Mouse (Mus musculus) Patski (cell line): ENCODE measurements around the gene Tbc1d9b. TPM values are rescaled to one million over a fixed set of nuclear protein-coding genes. Genes with fewer than 3 reads are reported as not detected.

Source experiments
- ATAC-seq: fragments of 100-300 bp; one replicate; pipeline ENCODE4 v1.8.0; 2021
- CTCF ChIA-PET: fragments of 350-600 bp; sonication (Branson Sonifier 250); formaldehyde crosslinking; loops from one replicate; lab custom pipeline; 2022; ENCODE audit warnings: inconsistent platforms; lab: Charles Lee
- POLR2A ChIA-PET: fragments of 350-600 bp; sonication (Branson Sonifier 250); formaldehyde crosslinking; loops from one replicate; lab custom pipeline; 2022; ENCODE audit warnings: antibody characterized with exemption, inconsistent platforms; lab: Charles Lee
- DNase-seq: peaks from one replicate; pipeline ENCODE4 v3.0.0-alpha.2; 2011; ENCODE audit warnings: low read depth, low spot score
- H3K27me3 ChIP-seq: fragments of 371-371 bp; one replicate; pipeline ENCODE4 v1.5.1; 2021
- CTCF ChIP-seq: fragments of 100-300 bp; IDR thresholded peaks from one replicate; pipeline ENCODE4 v1.5.1; 2021
- in situ Hi-C: fragments of 300-500 bp; cut with MboI; formaldehyde crosslinking; loops from 3 replicates; pipeline ENCODE4 v1.11.1; 2018; ENCODE audit warnings: low pct_unique_long_range_greater_than_20kb, mixed read lengths
- polyA plus RNA-seq: library from polyadenylated mRNA; unstranded; gene quantifications from one replicate; pipeline ENCODE4 v1.2.3, GENCODE M21; 2021

The Tbc1d9b gene
- polyA plus RNA-seq, 1 experiment from 2014 or later: 90.9 TPM

GRCm38 (mm10) chr11:50203302-50203827 is 72.2 kb downstream of the Tbc1d9b start:
- ChIA-PET POLR2A (interaction anchor here (1.4 kb wide), 1 partner anchor 22 kb away, joined by 3 read pairs; no protein-coding TSS in a partner anchor), CTCF (interaction anchor here (1.2 kb wide), 1 partner anchor 42 kb away, joined by 3 read pairs; no protein-coding TSS in a partner anchor)
- no peak for TF ChIP-seq CTCF
- DNase-seq (no peak), ATAC-seq (no peak)
- H3K27me3 ChIP-seq: no peaks in the 10 kb centered on the region
- in situ Hi-C loops: no loop called here

DNA sequence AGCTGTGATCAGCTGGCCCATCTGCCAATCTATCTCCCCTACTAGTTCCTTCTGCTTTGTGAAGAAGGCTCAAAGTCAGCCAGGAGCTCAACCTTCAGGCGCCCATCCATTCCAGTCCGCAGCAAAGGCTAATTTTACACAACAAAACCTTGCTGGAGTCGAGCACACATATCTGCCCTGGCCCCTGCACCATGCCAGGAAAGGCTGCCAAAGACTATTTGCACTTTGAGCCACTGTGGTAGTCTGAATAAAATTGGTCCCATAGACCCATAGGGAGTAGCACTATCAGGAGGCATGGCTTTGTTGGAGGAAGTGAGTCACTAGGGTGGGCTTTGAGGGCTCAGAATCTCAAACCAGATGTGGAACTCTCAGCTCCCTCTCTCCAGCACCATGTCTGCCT is 74.2 kb downstream of the Tbc1d9b start:
- ATAC-seq (no peak), DNase-seq (no peak)
- in situ Hi-C loops: no loop called here
- ChIA-PET CTCF (interaction anchor here (1.3 kb wide), 1 partner anchor 17 kb away, joined by 3 read pairs; no protein-coding TSS in a partner anchor), POLR2A (interaction anchor here (1.2 to 2.1 kb wide), 2 partner anchors 18 to 43 kb away, joined by 3 to 5 read pairs; no protein-coding TSS in a partner anchor)
- no peak for TF ChIP-seq CTCF
- no peaks in the 10 kb centered on the region for H3K27me3 ChIP-seq

DNA sequence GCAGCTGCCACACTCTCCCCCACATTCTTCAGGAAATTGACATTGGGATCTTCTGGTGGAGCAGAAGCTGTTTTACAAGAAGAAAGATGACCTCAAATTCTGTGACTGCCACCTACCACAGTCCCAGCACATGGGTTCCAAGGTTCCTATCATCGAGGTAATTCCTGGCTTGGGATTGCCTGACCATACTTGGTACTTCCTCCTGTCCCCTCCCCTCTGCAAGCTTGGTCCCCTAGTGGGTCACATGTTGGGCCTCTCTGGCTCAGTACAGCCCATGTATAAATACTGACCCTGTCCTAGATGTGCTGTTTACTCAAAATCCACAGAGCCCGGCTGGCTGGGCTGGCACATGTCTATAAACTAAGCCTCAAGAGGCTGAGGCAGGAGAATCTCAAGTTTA is 74.8 kb downstream of the Tbc1d9b start:
- ATAC-seq: no peak
- POLR2A ChIA-PET: interaction anchor here (1.2 to 2.1 kb wide), 2 partner anchors 17 to 43 kb away, joined by 3 to 5 read pairs; no protein-coding TSS in a partner anchor
- CTCF ChIA-PET: interaction anchor here (1.3 kb wide), 1 partner anchor 18 kb away, joined by 3 read pairs; no protein-coding TSS in a partner anchor
- in situ Hi-C loops: no loop called here
- no peak for TF ChIP-seq CTCF
- no peak for DNase-seq
- no peaks in the 10 kb centered on the region for H3K27me3 ChIP-seq

- H3K27me3 ChIP-seq: no peaks in the 10 kb centered on the region
- CTCF ChIA-PET: interaction anchor here (1.6 to 2.8 kb wide), 2 partner anchors 17 to 20 kb away, joined by 4 to 11 read pairs; no protein-coding TSS in a partner anchor
- DNase-seq (no peak), ATAC-seq (no peak)
- POLR2A ChIA-PET: interaction anchor here (0.5 to 1.4 kb wide), 5 partner anchors 18 to 39 kb away, joined by 3 to 6 read pairs (median 4); no protein-coding TSS in a partner anchor
- in situ Hi-C loops: no loop called here
- TF ChIP-seq CTCF: no peak
These were observed 76.1 kb downstream of the Tbc1d9b start for GRCm38 (mm10) chr11:50207344-50207743.

- TF ChIP-seq CTCF: no peak
- ChIA-PET CTCF (interaction anchor here (1.6 to 2.8 kb wide), 2 partner anchors 16 to 20 kb away, joined by 4 to 11 read pairs; no protein-coding TSS in a partner anchor), POLR2A (interaction anchor here (0.8 to 1.4 kb wide), 3 partner anchors 17 to 21 kb away, joined by 3 to 5 read pairs (median 4); no protein-coding TSS in a partner anchor)
- DNase-seq (no peak), ATAC-seq (no peak)
- in situ Hi-C loops: no loop called here
- no peaks in the 10 kb centered on the region for H3K27me3 ChIP-seq
These were observed 76.8 kb downstream of the Tbc1d9b start for GRCm38 (mm10) chr11:50208039-50208438.

- ChIA-PET CTCF (interaction anchor here (1.5 kb wide), 1 partner anchor 9 kb away, joined by 5 read pairs; no protein-coding TSS in a partner anchor), POLR2A (interaction anchor here (0.9 to 4.8 kb wide), 7 partner anchors 8 to 167 kb away, joined by 3 to 60 read pairs (median 3); no protein-coding TSS in a partner anchor)
- TF ChIP-seq CTCF: no peak
- in situ Hi-C loops: no loop called here
- ATAC-seq (peak; percentile 61), DNase-seq (no peak)
- no peaks in the 10 kb centered on the region for H3K27me3 ChIP-seq
These were observed 78.9 kb downstream of the Tbc1d9b start for GRCm38 (mm10) chr11:50210101-50210504.

DNA sequence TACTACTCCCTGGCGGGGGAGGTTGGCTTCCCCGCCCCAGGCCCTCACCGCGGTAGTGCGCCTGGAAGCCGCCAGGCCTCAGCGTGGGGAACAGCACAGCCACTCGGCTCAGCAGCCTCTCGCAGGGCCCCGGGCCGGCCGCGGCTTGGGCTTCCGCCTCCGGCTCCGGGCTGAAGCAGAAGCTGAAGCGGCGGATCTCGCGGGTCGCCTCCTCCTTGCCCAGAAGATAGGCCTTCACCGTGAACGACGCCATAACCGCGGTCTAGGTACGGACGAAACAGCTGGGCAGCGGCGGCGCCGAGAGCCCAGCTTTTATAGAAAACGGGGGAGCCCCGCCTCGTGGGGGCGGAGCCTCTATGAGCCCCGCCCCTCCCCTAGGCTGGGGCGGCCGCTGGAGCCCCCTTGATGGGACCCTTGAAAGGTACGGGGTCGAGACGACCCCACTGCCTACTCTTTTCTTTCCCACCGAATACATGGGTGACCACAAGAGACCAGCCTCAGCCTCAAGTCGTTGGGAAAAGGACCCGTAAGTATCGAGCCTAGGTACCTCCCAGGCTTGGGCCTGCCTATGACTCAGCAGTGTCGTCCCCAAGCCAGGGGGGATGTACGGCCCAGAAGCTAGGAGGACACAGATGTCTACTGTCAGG is 79.4 kb downstream of the Tbc1d9b start, which contains the start of the genes Sqstm1 and Mgat4b:
Gene Sqstm1 (minus strand): TSS at position 323 of the 647 bp plus-strand sequence.
Gene Mgat4b (plus strand): TSS at position 386 of the 647 bp plus-strand sequence.
- H3K27me3 ChIP-seq: no peaks in the 10 kb centered on the region
- ChIA-PET POLR2A (interaction anchor here (0.5 to 4.8 kb wide), 9 partner anchors 8 to 213 kb away, joined by 3 to 60 read pairs (median 3); no protein-coding TSS in a partner anchor), CTCF (interaction anchor here (1.5 to 2.0 kb wide), 2 partner anchors 10 to 14 kb away, joined by 5 to 10 read pairs; no protein-coding TSS in a partner anchor)
- ATAC-seq: peak; percentile 32
- TF ChIP-seq CTCF: no peak
- DNase-seq: no peak
- in situ Hi-C loops: no loop called here

- CTCF ChIA-PET: interaction anchor here (1.1 to 3.8 kb wide), 6 partner anchors 12 to 50 kb away, joined by 3 to 12 read pairs (median 4); no protein-coding TSS in a partner anchor
- in situ Hi-C loops: no loop called here
- no peak for ATAC-seq
- POLR2A ChIA-PET: interaction anchor here (0.5 to 4.8 kb wide), 8 partner anchors 12 to 212 kb away, joined by 3 to 60 read pairs (median 4); partner anchors contain the start of gene Maml1
- TF ChIP-seq CTCF: no peak
- H3K27me3 ChIP-seq: no peaks in the 10 kb centered on the region
- no peak for DNase-seq
These were observed 80.3 kb downstream of the Tbc1d9b start for GRCm38 (mm10) chr11:50211322-50212059.

GRCm38 (mm10) chr11:50212060-50212739 is 81.0 kb downstream of the Tbc1d9b start:
- DNase-seq (no peak), ATAC-seq (no peak)
- CTCF ChIA-PET: interaction anchor here (0.8 to 3.8 kb wide), 7 partner anchors 9 to 51 kb away, joined by 3 to 12 read pairs (median 3); no protein-coding TSS in a partner anchor
- in situ Hi-C loops: no loop called here
- no peak for TF ChIP-seq CTCF
- POLR2A ChIA-PET: interaction anchor here (1.0 to 4.8 kb wide), 6 partner anchors 10 to 81 kb away, joined by 3 to 60 read pairs (median 3); partner anchors contain the start of gene Maml1
- H3K27me3 ChIP-seq: no peaks in the 10 kb centered on the region
